Mouse (Mus musculus) heart, embryonic 11.5 days (tissue): ENCODE results near the gene Cep295. TPM values are rescaled to one million over a fixed set of nuclear protein-coding genes. Genes with fewer than 3 reads are reported as not detected.
"Not testable (repeated sequence)": the region's sequence is repeated elsewhere in the genome, so short reads cannot be mapped to it uniquely, and the experiment has no call there.

ENCODE experiments used
- ATAC-seq: fragments of 200-750 bp; cut with Nextera tagmentation; replicated peaks from 2 replicates; pipeline ENCODE4 v1.8.0; 2017; ENCODE audit warnings: moderate library complexity; ENCODE audit not compliant: insufficient number of reproducible peaks, low FRiP score, low TSS enrichment
- H3K27ac ChIP-seq: fragments of 300-500 bp; sonication (generic); 2 replicates; pipeline ENCODE4 v1.5.1; 2014; ENCODE audit warnings: mild to moderate bottlenecking, low read depth, low read length
- H3K27me3 ChIP-seq: fragments of 300-500 bp; sonication (generic); 2 replicates; pipeline ENCODE4 v1.6.1; 2014; ENCODE audit warnings: mild to moderate bottlenecking, low read length, mixed read lengths; ENCODE audit not compliant: control insufficient read depth, insufficient read depth
- H3K36me3 ChIP-seq: fragments of 300-500 bp; sonication (generic); 2 replicates; pipeline ENCODE4 v1.6.1; 2014; ENCODE audit warnings: mild to moderate bottlenecking, low read length, moderate library complexity, mixed read lengths; ENCODE audit not compliant: control insufficient read depth, insufficient read depth
- H3K4me1 ChIP-seq: fragments of 300-500 bp; sonication (generic); 2 replicates; pipeline ENCODE4 v1.6.1; 2014; ENCODE audit warnings: low read length; ENCODE audit not compliant: control insufficient read depth, insufficient read depth
- H3K4me2 ChIP-seq: fragments of 300-500 bp; sonication (generic); 2 replicates; pipeline ENCODE4 v1.6.1; 2014; ENCODE audit warnings: mild to moderate bottlenecking, moderate library complexity
- H3K4me3 ChIP-seq: fragments of 300-500 bp; sonication (generic); 2 replicates; pipeline ENCODE4 v1.5.1; 2014; ENCODE audit warnings: low read depth, low read length
- H3K9ac ChIP-seq: fragments of 300-500 bp; sonication (generic); 2 replicates; pipeline ENCODE4 v1.6.1; 2014; ENCODE audit warnings: mild to moderate bottlenecking, low read depth, low read length, moderate library complexity
- H3K9me3 ChIP-seq: fragments of 300-500 bp; sonication (generic); replicated peaks from 2 replicates; pipeline ENCODE4 v1.6.1; 2016; ENCODE audit warnings: low read length; ENCODE audit not compliant: control insufficient read depth
- WGBS: fragments of 180-500 bp; shearing (Covaris S2); extraction: QIAGEN DNeasy Blood & Tissue Kit; methylation state at CpG from one replicate; pipeline ENCODE4 v1.1.7; 2014; ENCODE audit not compliant: insufficient replicate concordance; 5-methylcytosine and 5-hydroxymethylcytosine counted together
- polyA plus RNA-seq: library from polyadenylated mRNA; unstranded; fragments of >200 nt; fragmentation: Nextera tagmentation; extraction: Ambion mirVana; gene quantifications from 2 replicates; pipeline ENCODE4 v1.2.1, GENCODE M21; 2014

Gene Cep295
- polyA plus RNA-seq, 1 experiment from 2014 or later: 14.5 TPM

DNA sequence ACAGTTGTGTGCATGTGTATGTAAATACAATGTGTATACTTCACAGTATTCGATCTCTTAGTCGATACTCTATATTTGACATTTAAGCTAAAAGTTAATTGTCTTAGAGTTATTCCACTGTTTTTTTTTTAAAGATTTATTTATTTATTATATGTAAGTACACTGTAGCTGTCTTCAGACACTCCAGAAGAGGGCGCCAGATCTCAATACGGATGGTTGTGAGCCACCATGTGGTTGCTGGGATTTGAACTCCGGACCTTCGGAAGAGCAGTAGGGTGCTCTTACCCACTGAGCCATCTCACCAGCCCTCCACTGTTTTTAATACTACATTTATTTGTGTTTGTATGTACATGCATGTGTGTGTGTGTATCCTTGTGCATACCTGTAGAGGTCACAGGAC is 55.6 kb downstream of the Cep295 start:
- H3K9ac ChIP-seq, H3K27me3 ChIP-seq, H3K4me3 ChIP-seq, H3K9me3 ChIP-seq, H3K36me3 ChIP-seq, H3K4me2 ChIP-seq, ATAC-seq, H3K4me1 ChIP-seq, H3K27ac ChIP-seq: not testable (repeated sequence)
- 75% methylated on average over 6 of the region's 6 CpGs for WGBS

DNA sequence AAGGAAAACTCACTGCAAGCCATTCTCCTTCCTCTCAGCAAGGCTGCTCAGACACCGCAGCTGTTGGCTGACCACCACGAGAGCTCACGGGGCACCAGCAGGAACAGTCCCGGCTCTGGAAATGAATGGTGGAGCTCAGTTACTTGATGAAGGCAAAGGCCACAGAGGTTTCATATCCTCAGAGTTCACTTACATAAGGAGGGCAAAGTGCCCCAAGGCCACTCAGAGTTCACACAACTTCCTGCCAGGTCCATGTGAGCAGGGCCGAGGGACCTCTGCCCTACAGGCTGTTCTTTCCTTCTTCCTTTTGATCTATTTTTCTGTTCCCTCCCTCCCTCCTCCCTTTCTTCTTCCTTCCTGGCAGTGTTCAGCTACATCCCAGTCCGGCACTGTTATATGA is 56.2 kb downstream of the Cep295 start:
- Histone ChIP-seq H3K4me2 (0 out of 2 replicates have a peak overlapping the region, but pooled peaks have one; percentile 5), H3K9me3 (no peaks in the 10 kb centered on the region), H3K9ac (no peak overlapping the region), H3K4me1 (no peaks in the 10 kb centered on the region), H3K36me3 (no peaks in the 10 kb centered on the region), H3K27me3 (no peaks in the 10 kb centered on the region), H3K27ac (0 out of 2 replicates have a peak overlapping the region, but pooled peaks have one; percentile 46), H3K4me3 (no peak overlapping the region)
- WGBS: 52% methylated on average over 6 of the region's 6 CpGs
- no peak for ATAC-seq

- Histone ChIP-seq H3K4me3 (no peak overlapping the region), H3K9me3 (no peaks in the 10 kb centered on the region), H3K36me3 (no peaks in the 10 kb centered on the region), H3K4me2 (no peak overlapping the region), H3K9ac (no peak overlapping the region), H3K4me1 (no peaks in the 10 kb centered on the region), H3K27me3 (no peaks in the 10 kb centered on the region), H3K27ac (no peak overlapping the region)
- no peak for ATAC-seq
- WGBS: 86% methylated on average over 5 of the region's 5 CpGs
Measured at GRCm38 (mm10) chr9:15300056-15300455, 57.5 kb downstream of the Cep295 start.

GRCm38 (mm10) chr9:15298451-15298850 is 59.1 kb downstream of the Cep295 start:
- WGBS: 52% methylated on average over 2 of the region's 2 CpGs

DNA sequence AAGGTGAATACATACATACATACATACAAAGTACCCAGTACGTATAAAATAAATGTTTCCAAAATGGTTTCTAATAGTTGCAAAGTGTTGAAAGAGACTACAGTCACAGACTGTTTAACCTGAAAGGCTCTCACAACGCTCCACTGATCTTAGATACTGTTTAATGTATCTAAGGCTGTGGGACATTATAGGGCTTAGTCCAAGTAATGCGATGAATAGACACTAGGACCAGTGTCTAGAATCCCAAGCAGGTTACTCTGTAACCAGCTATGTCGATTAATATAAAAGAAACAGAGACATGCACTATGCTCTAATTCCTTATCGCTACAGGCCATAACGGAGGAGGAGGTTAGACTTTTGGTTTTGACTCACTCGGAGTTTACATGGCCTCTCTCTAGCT is 60.5 kb downstream of the Cep295 start:
- Histone ChIP-seq H3K9ac (no peak overlapping the region), H3K27ac (no peak overlapping the region), H3K9me3 (no peaks in the 10 kb centered on the region), H3K27me3 (no peaks in the 10 kb centered on the region), H3K4me2 (no peak overlapping the region), H3K4me3 (no peak overlapping the region), H3K4me1 (no peaks in the 10 kb centered on the region), H3K36me3 (no peaks in the 10 kb centered on the region)
- WGBS: 85% methylated on average over 7 of the region's 7 CpGs
- ATAC-seq: no peak

More at GRCm38 (mm10) chr9:15298451-15298850, 59.1 kb downstream of the Cep295 start:
- ATAC-seq: no peak
- Histone ChIP-seq H3K4me2 (no peak overlapping the region), H3K4me1 (no peaks in the 10 kb centered on the region), H3K27me3 (no peaks in the 10 kb centered on the region), H3K36me3 (no peaks in the 10 kb centered on the region), H3K27ac (no peak overlapping the region), H3K4me3 (no peak overlapping the region), H3K9me3 (no peaks in the 10 kb centered on the region), H3K9ac (no peak overlapping the region)

DNA sequence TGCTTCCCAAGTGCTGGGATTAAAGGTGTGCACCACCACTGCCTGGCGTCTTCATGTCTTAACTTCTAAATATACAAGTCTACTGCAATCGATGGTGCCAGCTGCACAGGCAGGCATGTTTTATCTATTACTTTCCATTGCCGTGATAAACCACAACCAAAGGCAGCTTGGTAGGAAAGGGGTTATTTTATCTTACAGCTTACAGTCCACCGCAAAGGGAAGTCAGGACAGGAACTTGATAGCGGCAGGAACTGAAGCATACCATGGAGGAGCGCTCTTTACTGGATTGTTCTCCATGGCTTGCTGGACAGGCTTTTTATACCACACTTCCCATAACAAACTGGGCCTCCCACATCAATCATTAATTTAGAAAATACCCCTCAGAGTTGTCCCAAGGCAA is 68.3 kb downstream of the Cep295 start:
- Histone ChIP-seq H3K4me1 (no peaks in the 10 kb centered on the region), H3K9ac (no peak overlapping the region), H3K4me2 (no peak overlapping the region), H3K9me3 (no peaks in the 10 kb centered on the region), H3K36me3 (no peaks in the 10 kb centered on the region), H3K27ac (0 out of 2 replicates have a peak overlapping the region, but pooled peaks have one; percentile 2), H3K4me3 (no peak overlapping the region), H3K27me3 (no peaks in the 10 kb centered on the region)
- ATAC-seq: no peak; the same call in 1 of the 2 replicates
- 57% methylated on average over 6 of the region's 6 CpGs for WGBS

GRCm38 (mm10) chr9:15288402-15288801 is 69.2 kb downstream of the Cep295 start:
- no peak overlapping the region for H3K4me2 ChIP-seq
- no peak overlapping the region for H3K27ac ChIP-seq
- WGBS: 76% methylated on average over 3 of the region's 3 CpGs
- H3K4me3 ChIP-seq: no peak overlapping the region
- no peaks in the 10 kb centered on the region for H3K36me3 ChIP-seq
- no peaks in the 10 kb centered on the region for H3K27me3 ChIP-seq
- no peak for ATAC-seq
- no peaks in the 10 kb centered on the region for H3K9me3 ChIP-seq
- no peak overlapping the region for H3K9ac ChIP-seq
- H3K4me1 ChIP-seq: no peaks in the 10 kb centered on the region

- WGBS: 58% methylated on average over 6 of the region's 6 CpGs
- Histone ChIP-seq H3K9ac (no peak overlapping the region), H3K4me3 (no peak overlapping the region), H3K9me3 (no peaks in the 10 kb centered on the region), H3K4me2 (no peak overlapping the region), H3K4me1 (no peaks in the 10 kb centered on the region), H3K36me3 (no peaks in the 10 kb centered on the region), H3K27ac (no peak overlapping the region), H3K27me3 (no peaks in the 10 kb centered on the region)
- ATAC-seq: no peak
Measured at GRCm38 (mm10) chr9:15287846-15288245, 69.7 kb downstream of the Cep295 start.

GRCm38 (mm10) chr9:15285443-15285842 is 72.1 kb downstream of the Cep295 start:
- Histone ChIP-seq H3K4me1 (peaks cover 4% of the 10 kb centered on the region; the same call in 1 of the 2 replicates), H3K4me2 (no peak overlapping the region), H3K9ac (no peak overlapping the region), H3K36me3 (no peaks in the 10 kb centered on the region), H3K27me3 (no peaks in the 10 kb centered on the region), H3K27ac (no peak overlapping the region), H3K4me3 (no peak overlapping the region), H3K9me3 (no peaks in the 10 kb centered on the region)
- no peak for ATAC-seq
- WGBS: 66% methylated on average over 3 of the region's 3 CpGs
